Mouse (Mus musculus) layer of hippocampus, postnatal 14 days (tissue): ENCODE results near the gene Tspan32. TPM values are rescaled to one million over a fixed set of nuclear protein-coding genes. Genes with fewer than 3 reads are reported as not detected.

ENCODE experiments used
- DNase-seq, 2 experiments: peaks; one replicate each; pipeline ENCODE4 v3.0.0; 2021 to 2022; ENCODE audit warnings: low spot score in 2 of 2, mixed read lengths in 1 of 2
- total RNA-seq, 2 experiments: library from RNA; stranded (reverse); gene quantifications; 2 replicates each; pipeline ENCODE4 v1.2.3; 2021

Tspan32 gene
- total RNA-seq, 2 experiments from 2014 or later = 0.19 TPM; not detected in 1

GRCm38 (mm10) chr7:143031816-143032215 is 27.0 kb downstream of the Tspan32 start:
- DNase-seq = no peak

DNA sequence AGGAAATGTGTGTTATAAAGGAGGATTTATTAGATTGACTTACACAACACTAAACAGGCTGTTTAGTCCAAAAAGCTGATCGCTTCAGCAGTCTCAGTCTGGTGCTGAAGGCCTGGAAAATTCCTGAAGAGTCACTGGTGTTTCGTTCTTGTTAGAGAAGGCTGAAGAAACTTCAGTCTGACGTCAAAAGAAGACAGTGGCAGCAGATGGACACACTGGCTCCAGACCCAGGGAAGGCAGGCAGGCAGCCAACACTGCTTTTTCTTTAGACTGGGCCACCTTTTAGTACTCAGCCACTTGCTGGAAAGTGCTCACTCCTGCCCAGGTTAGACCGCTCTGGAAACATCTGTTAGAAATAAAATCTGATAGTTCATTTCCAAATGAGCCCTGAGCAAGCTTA is 28.7 kb downstream of the Tspan32 start:
- no peak for DNase-seq

- DNase-seq = no peak
These were observed 29.3 kb downstream of the Tspan32 start for GRCm38 (mm10) chr7:143034112-143034511.

- DNase-seq = no peak
These were observed 29.9 kb downstream of the Tspan32 start for GRCm38 (mm10) chr7:143034519-143035450.

- no peak for DNase-seq
These were observed 31.9 kb downstream of the Tspan32 start for GRCm38 (mm10) chr7:143036787-143037186.

DNA sequence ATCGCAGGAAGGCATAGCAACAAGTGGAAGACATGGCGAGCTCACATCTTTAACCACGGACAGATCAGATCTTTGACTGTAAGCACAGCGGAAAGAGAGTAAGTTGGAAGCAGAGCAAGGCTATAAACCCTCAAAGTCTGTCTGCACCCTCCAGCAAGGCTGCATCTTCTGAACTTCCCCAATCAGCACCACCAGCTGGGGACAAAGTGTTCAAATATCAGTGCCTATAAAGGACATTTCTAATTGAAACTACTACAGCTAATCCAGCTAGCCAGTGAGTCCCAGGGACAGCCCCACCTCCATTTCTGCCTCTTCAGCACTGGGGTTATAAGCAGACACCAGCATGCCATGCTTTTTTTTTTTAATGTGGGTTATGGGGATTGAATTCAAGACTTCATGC is 32.5 kb downstream of the Tspan32 start:
- no peak for DNase-seq

- no peak for DNase-seq
These were observed 33.5 kb downstream of the Tspan32 start for GRCm38 (mm10) chr7:143038174-143038931.

DNA sequence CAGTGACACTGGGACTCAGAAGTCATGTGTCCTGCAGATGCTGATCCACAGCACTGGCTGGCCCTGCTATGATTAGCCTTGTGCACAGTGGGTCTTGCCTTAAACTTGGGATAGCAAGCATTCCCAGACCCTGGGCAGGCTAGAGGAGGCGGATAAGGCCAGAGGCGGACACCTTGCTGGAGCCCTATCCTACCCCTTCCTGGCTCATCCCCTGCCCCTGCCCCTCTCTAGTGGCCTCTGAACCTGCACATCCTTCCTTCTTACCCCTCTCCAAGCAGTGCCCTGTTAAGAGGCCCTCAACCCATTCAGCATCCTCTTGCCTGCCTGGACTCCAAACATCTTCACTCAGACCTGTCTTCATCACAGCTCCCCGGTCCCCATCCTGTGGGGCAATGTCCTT is 35.7 kb downstream of the Tspan32 start:
- DNase-seq = no peak

DNA sequence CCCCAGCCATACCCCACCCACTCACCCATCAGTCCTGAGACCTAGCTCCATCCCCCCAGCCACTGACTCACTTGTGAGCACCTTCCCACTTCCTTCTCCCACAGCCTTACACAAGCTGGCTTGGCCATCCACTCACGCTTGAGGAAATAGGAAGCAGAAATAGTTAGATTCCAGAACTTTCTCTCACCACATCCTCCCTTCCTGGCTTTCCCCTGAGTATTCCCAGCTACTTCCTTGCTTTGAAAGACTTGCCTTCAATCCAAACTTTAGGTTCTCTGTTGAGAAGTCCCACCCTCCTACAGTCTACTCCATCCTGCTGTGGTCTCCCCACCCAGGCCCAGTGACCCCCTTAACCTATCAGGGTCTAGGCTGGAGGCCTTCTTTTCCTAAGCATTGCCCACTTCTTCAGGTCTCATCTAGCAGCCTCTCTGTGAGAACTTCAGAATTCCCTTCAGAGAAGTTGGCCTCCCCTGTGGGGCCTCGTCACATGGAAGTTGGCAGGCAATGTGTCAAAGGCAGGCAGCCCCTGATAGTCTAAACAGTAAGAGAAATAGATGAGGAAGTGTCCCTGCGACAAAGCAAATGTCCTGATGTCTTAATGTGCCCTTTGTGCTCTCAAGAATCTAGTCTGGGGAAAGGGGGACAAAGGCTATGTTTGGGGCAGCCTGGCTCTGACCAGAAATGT is 36.4 kb downstream of the Tspan32 start:
- no peak for DNase-seq

GRCm38 (mm10) chr7:143042089-143042488 is 37.2 kb downstream of the Tspan32 start:
- DNase-seq = no peak

- DNase-seq = no peak
These were observed 38.1 kb downstream of the Tspan32 start for GRCm38 (mm10) chr7:143042897-143043300.

GRCm38 (mm10) chr7:143044049-143044825 is 39.4 kb downstream of the Tspan32 start:
- no peak for DNase-seq

GRCm38 (mm10) chr7:143044826-143045206 is 40.0 kb downstream of the Tspan32 start:
- no peak for DNase-seq

DNA sequence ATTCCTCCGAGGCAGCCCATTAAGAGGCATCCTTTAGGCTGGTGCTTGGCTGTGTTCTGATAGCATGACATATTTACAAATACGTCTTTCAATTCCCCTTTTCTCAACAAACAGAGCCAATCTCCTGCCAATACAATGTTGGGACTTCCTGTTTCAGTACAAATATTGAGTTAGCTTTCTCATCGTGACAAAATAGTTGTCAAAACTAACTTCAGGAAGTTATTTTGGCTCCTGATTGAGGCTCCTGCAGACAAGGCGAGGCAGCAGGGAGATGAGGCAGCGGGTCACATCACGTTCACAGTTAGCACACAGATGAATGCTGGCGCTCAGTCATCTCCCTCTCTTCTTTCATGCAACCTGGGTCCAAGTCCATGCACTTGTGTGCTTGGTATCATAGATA is 41.5 kb downstream of the Tspan32 start:
- no peak for DNase-seq

GRCm38 (mm10) chr7:143049331-143049730 is 44.5 kb downstream of the Tspan32 start:
- no peak for DNase-seq

DNA sequence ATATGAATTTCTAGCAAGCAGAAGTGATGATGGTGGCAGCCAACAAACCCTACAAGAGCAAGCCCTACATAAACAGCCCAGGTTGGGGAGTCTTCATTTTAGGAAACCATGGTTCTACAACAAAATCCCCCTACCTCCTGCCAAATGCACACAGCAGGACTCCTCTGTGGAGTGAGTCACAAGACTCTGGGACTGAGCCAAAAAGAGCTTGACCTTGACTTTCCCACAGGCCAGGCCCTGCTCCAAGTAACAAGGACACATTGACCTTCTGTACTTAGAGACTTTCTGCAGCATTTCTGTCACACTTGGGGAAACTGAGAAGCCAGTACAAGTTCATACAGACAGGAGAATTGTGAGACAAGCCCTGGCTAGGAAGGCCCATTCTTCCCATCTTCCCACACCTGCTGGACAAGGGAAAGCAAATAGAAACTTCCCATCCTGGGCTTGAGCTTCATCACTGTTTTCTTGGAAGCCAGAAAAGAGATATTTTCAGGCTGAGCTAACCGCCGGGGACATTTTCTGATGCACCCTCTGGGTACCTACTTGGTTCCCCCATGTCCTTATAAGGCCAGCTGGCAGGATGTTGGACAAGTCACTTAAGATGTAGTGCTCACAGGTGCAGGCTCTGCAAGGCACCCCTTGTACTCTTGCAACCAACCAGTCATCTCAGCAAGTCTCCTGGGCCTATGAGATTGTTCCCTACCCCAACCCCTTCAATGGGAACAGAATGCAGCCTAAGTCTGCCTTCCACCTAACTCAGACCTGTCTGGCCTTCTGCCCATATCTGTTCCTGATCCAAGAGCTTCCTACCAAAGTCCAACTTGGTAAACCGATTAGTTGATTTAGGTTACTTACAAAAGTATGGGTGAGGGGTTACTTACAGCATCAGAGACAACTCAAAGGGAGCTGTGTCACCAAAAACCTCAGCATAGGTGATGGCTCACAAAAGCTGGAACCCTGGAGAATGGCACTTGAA is 45.3 kb downstream of the Tspan32 start:
- DNase-seq = no peak

GRCm38 (mm10) chr7:143051316-143051715 is 46.5 kb downstream of the Tspan32 start:
- no peak for DNase-seq

- DNase-seq = peak; percentile 86 to 87
These were observed 47.8 kb downstream of the Tspan32 start, which contains the start of gene Cd81 for GRCm38 (mm10) chr7:143052626-143053007. Cd81 (plus strand) TSS chr7:143052739.
